Mouse (Mus musculus): ENCODE measurements around the gene Tgif1. TPM values are rescaled to one million over a fixed set of nuclear protein-coding genes. Genes with fewer than 3 reads are reported as not detected.
A peak's percentile ranks its signal among the peaks of the same experiment; 100 is the strongest.

Tgif1 gene
- polyA plus RNA-seq, 1 experiment = 227 TPM

- H3K4me1 ChIP-seq (ENCODE audit: control insufficient read depth, insufficient read depth, low read length) = no peaks in the 10 kb centered on the region
- no peaks in the 10 kb centered on the region for H3K36me3 ChIP-seq (ENCODE audit: control insufficient read depth, insufficient read depth, low read length, poor library complexity, severe bottlenecking)
- peak overlapping the region; percentile 55 for H3K27ac ChIP-seq (ENCODE audit: insufficient read depth, low read length)
- no peaks in the 10 kb centered on the region for H3K27me3 ChIP-seq (ENCODE audit: control insufficient read depth, insufficient read depth, low read length, poor library complexity, severe bottlenecking)
- H3K9ac ChIP-seq (ENCODE audit: low read depth, poor library complexity, severe bottlenecking) = no peak overlapping the region
- TF ChIP-seq EP300 (IDR thresholded peaks at IDR 0.05; ENCODE audit: insufficient read depth, low read depth, low read length) = peak; percentile 62; the same call in 1 of the 2 replicates
- TF ChIP-seq POLR2A (IDR thresholded peaks at IDR 0.05; ENCODE audit: insufficient read depth, low read length) = no peak
- no peak overlapping the region for H3K4me3 ChIP-seq (ENCODE audit: low read depth, low read length)
- H3K9me3 ChIP-seq (replicated peaks; ENCODE audit: control insufficient read depth, insufficient read depth, low read length, poor library complexity, severe bottlenecking) = no peaks in the 10 kb centered on the region
Measured at GRCm38 (mm10) chr17:70806600-70806999, 46.7 kb downstream of the Tgif1 start.

GRCm38 (mm10) chr17:70805866-70806265 is 47.5 kb downstream of the Tgif1 start:
- H3K27me3 ChIP-seq (ENCODE audit: control insufficient read depth, insufficient read depth, low read length, poor library complexity, severe bottlenecking) = no peaks in the 10 kb centered on the region
- H3K9ac ChIP-seq (ENCODE audit: low read depth, poor library complexity, severe bottlenecking) = no peak overlapping the region
- H3K4me1 ChIP-seq (ENCODE audit: control insufficient read depth, insufficient read depth, low read length) = no peaks in the 10 kb centered on the region
- peak overlapping the region; percentile 39 for H3K4me3 ChIP-seq (ENCODE audit: low read depth, low read length)
- H3K27ac ChIP-seq (ENCODE audit: insufficient read depth, low read length) = peak overlapping the region; percentile 55
- TF ChIP-seq EP300 (IDR thresholded peaks at IDR 0.05; ENCODE audit: insufficient read depth, low read depth, low read length) (no peak), CTCF (IDR thresholded peaks at IDR 0.05; ENCODE audit: low read depth, low read length) (no peak), POLR2A (IDR thresholded peaks at IDR 0.05; ENCODE audit: insufficient read depth, low read length) (no peak)
- no peaks in the 10 kb centered on the region for H3K36me3 ChIP-seq (ENCODE audit: control insufficient read depth, insufficient read depth, low read length, poor library complexity, severe bottlenecking)
- H3K9me3 ChIP-seq (replicated peaks; ENCODE audit: control insufficient read depth, insufficient read depth, low read length, poor library complexity, severe bottlenecking) = no peaks in the 10 kb centered on the region

- no peak for TF ChIP-seq POLR2A (IDR thresholded peaks at IDR 0.05; ENCODE audit: insufficient read depth, low read length)
- TF ChIP-seq EP300 (IDR thresholded peaks at IDR 0.05; ENCODE audit: insufficient read depth, low read depth, low read length) = no peak
- no peak for TF ChIP-seq CTCF (IDR thresholded peaks at IDR 0.05; ENCODE audit: low read depth, low read length)
- Histone ChIP-seq H3K9me3 (replicated peaks; ENCODE audit: control insufficient read depth, insufficient read depth, low read length, poor library complexity, severe bottlenecking) (no peaks in the 10 kb centered on the region), H3K4me3 (ENCODE audit: low read depth, low read length) (no peak overlapping the region), H3K27ac (ENCODE audit: insufficient read depth, low read length) (no peak overlapping the region), H3K4me1 (ENCODE audit: control insufficient read depth, insufficient read depth, low read length) (no peaks in the 10 kb centered on the region), H3K36me3 (ENCODE audit: control insufficient read depth, insufficient read depth, low read length, poor library complexity, severe bottlenecking) (no peaks in the 10 kb centered on the region), H3K27me3 (ENCODE audit: control insufficient read depth, insufficient read depth, low read length, poor library complexity, severe bottlenecking) (no peaks in the 10 kb centered on the region), H3K9ac (ENCODE audit: low read depth, poor library complexity, severe bottlenecking) (no peak overlapping the region)
Measured at GRCm38 (mm10) chr17:70802022-70802421, 51.3 kb downstream of the Tgif1 start.

- no peak overlapping the region for H3K27ac ChIP-seq (ENCODE audit: insufficient read depth, low read length)
- TF ChIP-seq POLR2A (IDR thresholded peaks at IDR 0.05; ENCODE audit: insufficient read depth, low read length) (no peak), CTCF (IDR thresholded peaks at IDR 0.05; ENCODE audit: low read depth, low read length) (no peak), EP300 (IDR thresholded peaks at IDR 0.05; ENCODE audit: insufficient read depth, low read depth, low read length) (no peak)
- no peaks in the 10 kb centered on the region for H3K9me3 ChIP-seq (replicated peaks; ENCODE audit: control insufficient read depth, insufficient read depth, low read length, poor library complexity, severe bottlenecking)
- H3K4me3 ChIP-seq (ENCODE audit: low read depth, low read length) = no peak overlapping the region
- no peaks in the 10 kb centered on the region for H3K27me3 ChIP-seq (ENCODE audit: control insufficient read depth, insufficient read depth, low read length, poor library complexity, severe bottlenecking)
- H3K4me1 ChIP-seq (ENCODE audit: control insufficient read depth, insufficient read depth, low read length) = peaks cover 1% of the 10 kb centered on the region
- H3K9ac ChIP-seq (ENCODE audit: low read depth, poor library complexity, severe bottlenecking) = no peak overlapping the region
- H3K36me3 ChIP-seq (ENCODE audit: control insufficient read depth, insufficient read depth, low read length, poor library complexity, severe bottlenecking) = no peaks in the 10 kb centered on the region
Measured at GRCm38 (mm10) chr17:70799266-70799665, 54.1 kb downstream of the Tgif1 start.

- no peak overlapping the region for H3K4me3 ChIP-seq (ENCODE audit: low read depth, low read length)
- TF ChIP-seq EP300 (IDR thresholded peaks at IDR 0.05; ENCODE audit: insufficient read depth, low read depth, low read length) = no peak
- TF ChIP-seq CTCF (IDR thresholded peaks at IDR 0.05; ENCODE audit: low read depth, low read length) = no peak
- TF ChIP-seq POLR2A (IDR thresholded peaks at IDR 0.05; ENCODE audit: insufficient read depth, low read length) = no peak
- H3K4me1 ChIP-seq (ENCODE audit: control insufficient read depth, insufficient read depth, low read length) = peaks cover 3% of the 10 kb centered on the region
- H3K9me3 ChIP-seq (replicated peaks; ENCODE audit: control insufficient read depth, insufficient read depth, low read length, poor library complexity, severe bottlenecking) = no peaks in the 10 kb centered on the region
- no peaks in the 10 kb centered on the region for H3K36me3 ChIP-seq (ENCODE audit: control insufficient read depth, insufficient read depth, low read length, poor library complexity, severe bottlenecking)
- H3K9ac ChIP-seq (ENCODE audit: low read depth, poor library complexity, severe bottlenecking) = no peak overlapping the region
- H3K27ac ChIP-seq (ENCODE audit: insufficient read depth, low read length) = no peak overlapping the region
- H3K27me3 ChIP-seq (ENCODE audit: control insufficient read depth, insufficient read depth, low read length, poor library complexity, severe bottlenecking) = no peaks in the 10 kb centered on the region
Measured at GRCm38 (mm10) chr17:70797773-70798045, 55.6 kb downstream of the Tgif1 start.

GRCm38 (mm10) chr17:70796940-70797772 is 56.2 kb downstream of the Tgif1 start:
- H3K9ac ChIP-seq (ENCODE audit: low read depth, poor library complexity, severe bottlenecking) = no peak overlapping the region
- peaks cover 3% of the 10 kb centered on the region for H3K4me1 ChIP-seq (ENCODE audit: control insufficient read depth, insufficient read depth, low read length)
- H3K4me3 ChIP-seq (ENCODE audit: low read depth, low read length) = no peak overlapping the region
- no peaks in the 10 kb centered on the region for H3K9me3 ChIP-seq (replicated peaks; ENCODE audit: control insufficient read depth, insufficient read depth, low read length, poor library complexity, severe bottlenecking)
- no peak overlapping the region for H3K27ac ChIP-seq (ENCODE audit: insufficient read depth, low read length)
- no peaks in the 10 kb centered on the region for H3K36me3 ChIP-seq (ENCODE audit: control insufficient read depth, insufficient read depth, low read length, poor library complexity, severe bottlenecking)
- no peaks in the 10 kb centered on the region for H3K27me3 ChIP-seq (ENCODE audit: control insufficient read depth, insufficient read depth, low read length, poor library complexity, severe bottlenecking)
- TF ChIP-seq CTCF (IDR thresholded peaks at IDR 0.05; ENCODE audit: low read depth, low read length) (no peak), POLR2A (IDR thresholded peaks at IDR 0.05; ENCODE audit: insufficient read depth, low read length) (no peak), EP300 (IDR thresholded peaks at IDR 0.05; ENCODE audit: insufficient read depth, low read depth, low read length) (no peak)
